Mouse (Mus musculus) liver, postnatal 0 days (tissue): Measurements from ENCODE around the gene Cideb.

Experiments used
- CTCF ChIP-seq: sonication (generic); IDR thresholded peaks from 2 replicates; pipeline ENCODE4 v1.5.1; 2016; ENCODE audit warnings: antibody characterized with exemption, low read depth
- EP300 ChIP-seq: IDR thresholded peaks from 2 replicates; pipeline ENCODE4 v1.6.1; 2016; ENCODE audit warnings: antibody characterized with exemption, low read depth, mild to moderate bottlenecking

DNA sequence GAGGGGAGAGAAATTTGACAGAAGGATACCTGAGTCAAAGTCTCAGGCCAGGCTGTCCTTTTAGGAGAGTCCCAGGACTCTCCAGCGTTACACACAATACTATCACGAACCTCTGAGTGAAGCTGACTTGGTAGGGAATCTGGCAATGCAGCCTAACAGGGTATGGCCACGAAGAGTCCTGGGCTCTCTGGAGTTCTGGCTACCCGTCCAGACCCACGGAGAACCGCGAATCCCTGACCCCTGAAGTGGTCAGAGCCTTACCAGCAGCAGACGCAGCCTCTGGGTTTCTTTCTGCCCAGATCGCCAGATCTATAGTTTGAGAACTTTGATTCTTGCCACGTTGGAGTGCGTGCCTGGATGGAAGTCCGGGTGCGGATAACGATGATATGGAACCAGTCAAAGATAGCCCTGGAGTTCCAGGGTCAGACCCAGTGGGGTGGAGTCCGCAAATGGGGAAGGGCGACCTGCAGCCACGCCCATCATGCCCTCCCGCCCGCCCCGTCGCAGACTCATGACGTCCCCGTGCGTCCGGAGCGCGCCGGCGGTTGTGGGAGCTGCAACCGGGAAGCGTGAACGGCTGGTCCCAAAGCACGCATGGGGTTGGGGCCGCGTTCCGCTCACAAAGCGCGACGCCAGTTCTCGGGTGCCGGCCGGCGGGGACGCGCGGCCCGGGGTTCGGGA, 12.9 kb downstream of the Cideb start, which contains the start of the genes Dhrs1 and Nop9:
- TF ChIP-seq CTCF = no peak
- no peak for TF ChIP-seq EP300
